ENCODE assay signal across 19 mouse cellular contexts in the genomic region with DNA sequence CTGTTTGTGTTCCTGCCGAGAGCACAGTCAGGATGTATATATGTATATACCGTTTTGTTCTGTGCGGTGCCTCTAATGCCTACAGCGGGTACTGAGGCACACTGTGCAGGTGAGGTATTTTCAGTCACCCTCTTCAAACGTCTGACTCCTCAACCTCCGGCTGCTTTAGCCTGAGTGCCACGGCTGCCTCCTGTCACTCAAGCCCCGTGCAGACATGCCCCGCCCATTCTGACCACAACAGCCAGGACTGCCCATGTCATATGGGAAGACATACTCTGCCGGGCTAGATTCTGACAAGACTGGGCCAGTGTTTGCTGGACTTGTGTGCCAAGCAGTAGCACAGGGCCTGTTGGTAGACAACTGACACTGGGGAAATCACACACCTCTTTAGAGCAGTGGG. TPM values are rescaled to one million over a fixed set of nuclear protein-coding genes. Genes with fewer than 3 reads are reported as not detected.
A peak's percentile ranks its signal among the peaks of the same experiment; 100 is the strongest.
DNase-seq lines count a peak whose midpoint lies in the region; ATAC-seq lines count a peak whose summit lies in the region.
"Had no signal": no experiment of that assay in that cellular context is flagged by ENCODE, and none has a peak within 500 bp of the region (broad histone marks: within the 10 kb centered on the region; RNA-seq: fewer than 3 reads in every experiment).

No protein-coding gene starts in this region.

- 0 out of 2 replicates have a peak, but pooled peaks cover 11% of the 10 kb centered on the region for H3K27me3 ChIP-seq in heart, embryonic 12.5 days (replicated peaks)
- H3K27me3 ChIP-seq in liver, embryonic 15.5 days = no peaks in the 10 kb centered on the region
- H3K27me3 ChIP-seq: forebrain, embryonic 15.5 days; limb, embryonic 13.5 days; neural tube, embryonic 13.5 days; Patski had no signal

- H3K4me3 ChIP-seq in heart, embryonic 12.5 days = no peak overlapping the region
- no peak overlapping the region for H3K4me3 ChIP-seq in liver, embryonic 15.5 days (replicated peaks)
- H3K4me3 ChIP-seq: forebrain, embryonic 15.5 days; limb, embryonic 13.5 days; neural tube, embryonic 13.5 days had no signal

- H3K4me2 ChIP-seq in heart, embryonic 12.5 days = no peak overlapping the region
- no peak overlapping the region for H3K4me2 ChIP-seq in liver, embryonic 15.5 days
- H3K4me2 ChIP-seq: forebrain, embryonic 15.5 days; limb, embryonic 13.5 days; neural tube, embryonic 13.5 days had no signal

- peaks cover 10% of the 10 kb centered on the region for H3K36me3 ChIP-seq in heart, embryonic 12.5 days
- H3K36me3 ChIP-seq in liver, embryonic 15.5 days (replicated peaks) = peaks cover 28% of the 10 kb centered on the region
- H3K36me3 ChIP-seq: forebrain, embryonic 15.5 days; neural tube, embryonic 13.5 days had no signal

- DNase-seq in heart, adult 8-10 months (ENCODE audit: low spot score) = no peak
- DNase-seq in 3T3-L1 (ENCODE audit: low read depth, low spot score) (peak; percentile 41), NIH3T3 (ENCODE audit: low read depth) (peak; percentile 38)
- DNase-seq in layer of hippocampus, postnatal 14 days (ENCODE audit: low spot score in 2 of 2) = no peak
- no peak for DNase-seq in kidney, adult 9 months
- DNase-seq: cerebellum, adult 2 months; embryo, embryonic 11 days; heart, postnatal 14 days; midbrain, embryonic 14.5 days had no signal

- peaks cover 11% of the 10 kb centered on the region; the same call in 1 of the 2 replicates for H3K4me1 ChIP-seq in heart, embryonic 12.5 days (replicated peaks)
- peaks cover 21% of the 10 kb centered on the region for H3K4me1 ChIP-seq in liver, embryonic 15.5 days (replicated peaks)
- H3K4me1 ChIP-seq: limb, embryonic 13.5 days; neural tube, embryonic 13.5 days had no signal

- ATAC-seq in heart, embryonic 12.5 days (ENCODE audit: insufficient number of reproducible peaks, low FRiP score) = peak; percentile 69; the same call in 1 of the 2 replicates
- 0 out of 2 replicates have a peak, but pooled peaks have one; percentile 14 for ATAC-seq in liver, embryonic 15.5 days (ENCODE audit: insufficient read depth)
- no peak for ATAC-seq in CD4-positive, CD25-positive, alpha-beta regulatory T cell, adult 4 months
- ATAC-seq: Patski had no signal

- H3K27ac ChIP-seq in heart, embryonic 12.5 days (ENCODE audit: poor library complexity, severe bottlenecking) = no peak overlapping the region
- 0 out of 2 replicates have a peak overlapping the region, but pooled peaks have one; percentile 19 for H3K27ac ChIP-seq in liver, embryonic 15.5 days (replicated peaks)
- H3K27ac ChIP-seq: forebrain, embryonic 15.5 days; hindbrain, postnatal 0 days; limb, embryonic 13.5 days; neural tube, embryonic 13.5 days had no signal

- H3K9me3 ChIP-seq in heart, embryonic 12.5 days (replicated peaks) = no peaks in the 10 kb centered on the region
- H3K9me3 ChIP-seq in liver, embryonic 15.5 days (replicated peaks) = no peaks in the 10 kb centered on the region
- H3K9me3 ChIP-seq: forebrain, embryonic 15.5 days; limb, embryonic 13.5 days; neural tube, embryonic 13.5 days had no signal

- WGBS in heart, embryonic 12.5 days = 52% methylated on average over 10 of the region's 10 CpGs
- WGBS in liver, embryonic 15.5 days (ENCODE audit: insufficient replicate concordance) = 38% methylated on average over 10 of the region's 10 CpGs

- no peak overlapping the region for H3K9ac ChIP-seq in heart, embryonic 12.5 days
- no peak overlapping the region for H3K9ac ChIP-seq in liver, embryonic 15.5 days
- H3K9ac ChIP-seq: forebrain, embryonic 15.5 days; limb, embryonic 13.5 days; neural tube, embryonic 13.5 days had no signal

RNA-seq across cellular contexts. Expression of a gene that starts 8.9 kb away (rescaled TPM):
- polyA plus RNA-seq in heart, embryonic 12.5 days (2016; fragmentation: Nextera tagmentation; extraction: Ambion mirVana) = 57.9 and 67.0 TPM in 2 replicates
- 1 to 10 TPM in 1 of 4 experiments, under 1 TPM in 3; 0.29 to 1.5 (median 0.44) TPM for total RNA-seq in heart, adult 8-10 months (2022)
- polyA plus RNA-seq in liver, embryonic 15.5 days (2015; fragmentation: Nextera tagmentation; extraction: Ambion mirVana) = 32.8 and 33.7 TPM in 2 replicates
- polyA plus RNA-seq in CD4-positive, CD25-positive, alpha-beta regulatory T cell, adult 4 months (2017; shearing (Covaris generic)) = 10 to 100 TPM in 1 of 2 experiments, 1 to 10 TPM in 1; 6.7 to 18.5 TPM
- total RNA-seq in layer of hippocampus, postnatal 14 days (2021) = 1 to 10 TPM; 5.1 to 5.3 TPM

RNA-seq across cellular contexts. Expression of a gene that starts 11.5 kb away (rescaled TPM):
- 0.09 TPM in 1 of 2 replicates, not detected in the other for polyA plus RNA-seq in heart, embryonic 12.5 days (2016; fragmentation: Nextera tagmentation; extraction: Ambion mirVana)
- under 1 TPM in 1 of 4 experiments, not detected in 3; 0.26 TPM for total RNA-seq in heart, adult 8-10 months (2022)
- polyA plus RNA-seq in liver, embryonic 15.5 days (2015; fragmentation: Nextera tagmentation; extraction: Ambion mirVana) = 0.40 and 0.79 TPM in 2 replicates
- polyA plus RNA-seq in CD4-positive, CD25-positive, alpha-beta regulatory T cell, adult 4 months (2017; shearing (Covaris generic)) = 10 to 100 TPM in 1 of 2 experiments, 1 to 10 TPM in 1; 2.2 to 10.5 TPM
- under 1 TPM; 0.36 to 0.41 TPM for total RNA-seq in layer of hippocampus, postnatal 14 days (2021)
- polyA plus RNA-seq: midbrain, embryonic 14.5 days had no signal

RNA-seq across cellular contexts. Expression of a gene that starts 16.5 kb away (rescaled TPM):
- polyA plus RNA-seq in heart, embryonic 12.5 days (2016; fragmentation: Nextera tagmentation; extraction: Ambion mirVana) = not detected in 2 replicates
- not detected for total RNA-seq in heart, adult 8-10 months (2022)
- not detected in 2 replicates for polyA plus RNA-seq in liver, embryonic 15.5 days (2015; fragmentation: Nextera tagmentation; extraction: Ambion mirVana)
- not detected for polyA plus RNA-seq in CD4-positive, CD25-positive, alpha-beta regulatory T cell, adult 4 months (2017; shearing (Covaris generic))
- total RNA-seq in layer of hippocampus, postnatal 14 days (2021) = 10 to 100 TPM; 89.4 to 94.8 TPM
- total RNA-seq: heart, postnatal 14 days had no signal
- polyA plus RNA-seq: gonadal fat pad, adult 2 months; kidney, embryonic 14.5 days; limb, embryonic 13.5 days; Patski had no signal

RNA-seq across cellular contexts. Expression of a gene that starts 23.0 kb away (rescaled TPM):
- 0.19 and 0.35 TPM in 2 replicates for polyA plus RNA-seq in heart, embryonic 12.5 days (2016; fragmentation: Nextera tagmentation; extraction: Ambion mirVana)
- under 1 TPM in 1 of 4 experiments, not detected in 3; 0.26 TPM for total RNA-seq in heart, adult 8-10 months (2022)
- polyA plus RNA-seq in liver, embryonic 15.5 days (2015; fragmentation: Nextera tagmentation; extraction: Ambion mirVana) = 0.08 and 0.12 TPM in 2 replicates
- polyA plus RNA-seq in CD4-positive, CD25-positive, alpha-beta regulatory T cell, adult 4 months (2017; shearing (Covaris generic)) = not detected
- 1 to 10 TPM; 2.5 to 3.1 TPM for total RNA-seq in layer of hippocampus, postnatal 14 days (2021)

RNA-seq across cellular contexts. Expression of a gene that starts 39.0 kb away (rescaled TPM):
- 3.8 and 4.9 TPM in 2 replicates for polyA plus RNA-seq in heart, embryonic 12.5 days (2016; fragmentation: Nextera tagmentation; extraction: Ambion mirVana)
- total RNA-seq in heart, adult 8-10 months (2022) = under 1 TPM; 0.16 to 0.90 (median 0.44) TPM
- 0.12 and 0.16 TPM in 2 replicates for polyA plus RNA-seq in liver, embryonic 15.5 days (2015; fragmentation: Nextera tagmentation; extraction: Ambion mirVana)
- not detected for polyA plus RNA-seq in CD4-positive, CD25-positive, alpha-beta regulatory T cell, adult 4 months (2017; shearing (Covaris generic))
- total RNA-seq in layer of hippocampus, postnatal 14 days (2021) = 100 to 1,000 TPM; 583 to 613 TPM

Comparison
In these comparisons a context has a peak if more than half of its experiments do, and no peak if none do; other contexts are left out.
1. DNase-seq: peak in 3T3-L1 (single experiment) and NIH3T3 (single experiment); none in heart, adult 8-10 months (single experiment), layer of hippocampus, postnatal 14 days (0 of 2) and kidney, adult 9 months (single experiment).